Mouse (Mus musculus) myocyte (in vitro differentiated cells): ENCODE results near the gene Cxcr2. TPM values are rescaled to one million over a fixed set of nuclear protein-coding genes. Genes with fewer than 3 reads are reported as not detected.
"Not testable (repeated sequence)": the region's sequence is repeated elsewhere in the genome, so short reads cannot be mapped to it uniquely, and the experiment has no call there.

Source experiments
- H3K27me3 ChIP-seq: one replicate; pipeline ENCODE4 v1.6.1; 2011; ENCODE audit not compliant: control insufficient read depth, insufficient read depth, insufficient read length
- H3K36me3 ChIP-seq: one replicate; pipeline ENCODE4 v1.6.1; 2011; ENCODE audit not compliant: control insufficient read depth, insufficient read depth
- H3K4me2 ChIP-seq: one replicate; pipeline ENCODE4 v1.6.1; 2011; ENCODE audit warnings: low read depth, control low read depth
- H3K4me3 ChIP-seq: one replicate; pipeline ENCODE4 v1.5.1; 2011; ENCODE audit warnings: mild to moderate bottlenecking, control low read depth, moderate library complexity
- H3K79me2 ChIP-seq: one replicate; pipeline ENCODE4 v1.6.1; 2011; ENCODE audit not compliant: control insufficient read depth, insufficient read depth
- H3ac ChIP-seq: one replicate; pipeline ENCODE4 v1.6.1; 2011; ENCODE audit not compliant: control insufficient read depth, insufficient read length
- CEBPB ChIP-seq: IDR thresholded peaks from 2 replicates; pipeline ENCODE4 v1.6.1; 2011; ENCODE audit warnings: mild to moderate bottlenecking, moderate library complexity; ENCODE audit not compliant: poor library complexity, insufficient read depth, severe bottlenecking
- E2F4 ChIP-seq: IDR thresholded peaks from one replicate; pipeline ENCODE4 v1.6.1; 2011; ENCODE audit warnings: mild to moderate bottlenecking, control low read depth, moderate library complexity; ENCODE audit not compliant: insufficient read depth
- MAX ChIP-seq: IDR thresholded peaks from one replicate; pipeline ENCODE4 v1.6.1; 2011; ENCODE audit warnings: low read depth, mild to moderate bottlenecking, control low read depth
- MYOD1 ChIP-seq, 3 experiments: IDR thresholded peaks; one replicate each; pipeline ENCODE4 v1.6.1; 2011; ENCODE audit warnings: control low read depth in 2 of 3, low read depth in 2 of 3, mild to moderate bottlenecking in 2 of 3, moderate library complexity in 1 of 3; ENCODE audit not compliant: insufficient read length in 2 of 3, control insufficient read depth in 1 of 3
- MYOG ChIP-seq, 3 experiments: IDR thresholded peaks; one replicate each; pipeline ENCODE4 v1.6.1; 2011; ENCODE audit warnings: control low read depth in 2 of 3, low read depth in 2 of 3, mild to moderate bottlenecking in 2 of 3; ENCODE audit not compliant: insufficient read length in 2 of 3, control insufficient read depth in 1 of 3, insufficient read depth in 1 of 3
- POLR2A ChIP-seq: IDR thresholded peaks from one replicate; pipeline ENCODE4 v1.6.1; 2011; ENCODE audit warnings: low read depth, mild to moderate bottlenecking, control low read depth, moderate library complexity; ENCODE audit not compliant: insufficient read length
- POLR2AphosphoS2 ChIP-seq: IDR thresholded peaks from one replicate; pipeline ENCODE4 v1.6.1; 2011; ENCODE audit warnings: low read depth, control low read depth; ENCODE audit not compliant: insufficient read length
- REST ChIP-seq: IDR thresholded peaks from one replicate; pipeline ENCODE4 v1.6.1; 2011; ENCODE audit warnings: mild to moderate bottlenecking, control low read depth, moderate library complexity; ENCODE audit not compliant: insufficient read depth, insufficient read length
- SRF ChIP-seq: IDR thresholded peaks from one replicate; pipeline ENCODE4 v1.6.1; 2011; ENCODE audit warnings: low read depth; ENCODE audit not compliant: control insufficient read depth, insufficient read length
- TCF12 ChIP-seq: IDR thresholded peaks from one replicate; pipeline ENCODE4 v1.6.1; 2011; ENCODE audit warnings: mild to moderate bottlenecking, control low read depth; ENCODE audit not compliant: poor library complexity, insufficient read depth, severe bottlenecking
- TCF3 ChIP-seq: IDR thresholded peaks from one replicate; pipeline ENCODE4 v1.6.1; 2011; ENCODE audit warnings: low read depth, control low read depth; ENCODE audit not compliant: insufficient read length
- USF1 ChIP-seq: IDR thresholded peaks from one replicate; pipeline ENCODE4 v1.6.1; 2011; ENCODE audit warnings: low read depth, mild to moderate bottlenecking, control low read depth, moderate library complexity
- polyA plus RNA-seq: library from polyadenylated mRNA; unstranded; fragments of >200 nt; fragmentation: generic; extraction: Trizol; gene quantifications from one replicate; pipeline ENCODE4 v1.2.1, GENCODE M21; 2012; ENCODE audit warnings: missing spikeins

Gene Cxcr2
- polyA plus RNA-seq, 1 experiment: not detected

DNA sequence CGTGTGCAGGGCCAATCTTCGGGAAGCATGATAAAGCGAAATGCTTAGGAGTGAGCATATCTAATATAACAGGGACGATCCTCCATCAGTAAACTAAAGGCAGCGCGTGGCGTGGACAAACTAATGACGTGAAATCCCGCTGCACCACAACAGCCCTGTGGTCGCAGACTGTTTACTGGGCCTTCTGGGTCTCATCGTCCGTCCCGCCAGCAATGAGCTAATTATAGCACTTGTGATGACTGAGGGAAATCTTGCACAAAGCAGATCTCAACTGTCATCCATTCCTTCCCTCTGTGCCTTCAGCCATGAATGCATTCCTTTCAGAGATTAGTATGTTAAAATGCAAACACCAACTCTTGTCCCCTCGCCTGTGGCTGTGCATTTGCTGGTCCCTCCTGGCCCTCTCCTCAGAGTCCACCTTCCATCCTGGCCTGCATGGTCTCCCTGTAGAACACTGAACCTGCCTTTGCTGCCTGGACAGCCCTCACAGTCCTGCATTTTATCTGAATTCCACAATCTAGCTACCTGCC lies 2.7 kb downstream of the Cxcr2 start:
- no peaks in the 10 kb centered on the region for H3K36me3 ChIP-seq
- H3K79me2 ChIP-seq: no peaks in the 10 kb centered on the region
- H3K4me2 ChIP-seq: no peak overlapping the region
- H3K4me3 ChIP-seq: no peak overlapping the region
- no peak overlapping the region for H3ac ChIP-seq
- H3K27me3 ChIP-seq: peaks cover 8% of the 10 kb centered on the region
- TF ChIP-seq USF1 (no peak), REST (no peak), POLR2AphosphoS2 (no peak), MYOG (IDR thresholded peaks at IDR 0.05; ENCODE audit: control insufficient read depth in 1 of 3, insufficient read depth in 1 of 3, insufficient read length in 2 of 3, low read depth in 2 of 3) (no peak), POLR2A (no peak), TCF3 (no peak), TCF12 (no peak), E2F4 (no peak)

DNA sequence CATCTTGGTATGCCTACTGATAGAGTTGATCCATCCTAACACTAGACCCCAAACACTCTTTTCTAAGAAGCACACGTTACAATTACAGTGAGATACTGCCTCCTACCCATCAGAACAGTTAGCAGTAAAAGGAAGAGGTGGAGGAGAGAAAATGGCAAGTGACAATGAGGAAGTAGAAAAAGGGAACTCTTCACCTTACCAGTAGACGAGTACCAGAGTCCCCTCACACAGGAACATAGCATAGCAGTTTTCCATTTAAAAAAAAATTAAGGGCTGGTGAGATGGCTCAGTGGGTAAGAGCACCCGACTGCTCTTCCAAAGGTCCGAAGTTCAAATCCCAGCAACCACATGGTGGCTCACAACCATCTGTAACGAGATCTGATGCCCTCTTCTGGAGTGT lies 5.8 kb downstream of the Cxcr2 start:
- H3K79me2 ChIP-seq, H3K36me3 ChIP-seq, H3K4me2 ChIP-seq, H3ac ChIP-seq, H3K4me3 ChIP-seq: not testable (repeated sequence)
- peaks cover 12% of the 10 kb centered on the region for H3K27me3 ChIP-seq

DNA sequence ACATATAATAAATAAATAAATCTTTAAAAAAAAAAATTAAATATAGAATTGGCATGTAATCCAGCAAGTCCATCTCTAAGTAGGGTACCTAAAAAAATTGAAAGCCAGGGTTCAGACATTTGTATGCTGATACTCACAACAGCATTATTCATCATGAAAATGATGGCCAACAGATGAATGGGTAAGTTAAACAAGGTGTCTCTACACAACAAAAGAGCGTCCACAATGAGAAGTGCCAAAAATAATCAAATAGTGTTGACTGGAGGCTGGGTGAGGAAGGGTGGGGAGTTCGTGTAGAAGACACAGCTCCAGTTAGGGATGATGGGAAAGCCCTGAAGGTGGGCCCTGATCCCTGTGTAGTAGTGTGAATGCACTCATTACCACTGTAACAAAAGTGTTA lies 6.2 kb downstream of the Cxcr2 start:
- no peaks in the 10 kb centered on the region for H3K36me3 ChIP-seq
- no peak overlapping the region for H3K4me2 ChIP-seq
- no peak overlapping the region for H3ac ChIP-seq
- H3K4me3 ChIP-seq: no peak overlapping the region
- H3K79me2 ChIP-seq: no peaks in the 10 kb centered on the region
- no peak for TF ChIP-seq SRF
- no peak for TF ChIP-seq POLR2A
- no peak for TF ChIP-seq REST
- TF ChIP-seq MAX: no peak
- TF ChIP-seq MYOG (IDR thresholded peaks at IDR 0.05; ENCODE audit: control insufficient read depth in 1 of 3, insufficient read depth in 1 of 3, insufficient read length in 2 of 3, low read depth in 2 of 3): no peak
- TF ChIP-seq MYOD1 (IDR thresholded peaks at IDR 0.05; ENCODE audit: control insufficient read depth in 1 of 3, insufficient read length in 2 of 3, low read depth in 2 of 3): no peak
- TF ChIP-seq CEBPB: no peak
- no peak for TF ChIP-seq USF1
- no peak for TF ChIP-seq TCF3
- no peak for TF ChIP-seq TCF12
- TF ChIP-seq POLR2AphosphoS2: no peak
- H3K27me3 ChIP-seq: peaks cover 12% of the 10 kb centered on the region

DNA sequence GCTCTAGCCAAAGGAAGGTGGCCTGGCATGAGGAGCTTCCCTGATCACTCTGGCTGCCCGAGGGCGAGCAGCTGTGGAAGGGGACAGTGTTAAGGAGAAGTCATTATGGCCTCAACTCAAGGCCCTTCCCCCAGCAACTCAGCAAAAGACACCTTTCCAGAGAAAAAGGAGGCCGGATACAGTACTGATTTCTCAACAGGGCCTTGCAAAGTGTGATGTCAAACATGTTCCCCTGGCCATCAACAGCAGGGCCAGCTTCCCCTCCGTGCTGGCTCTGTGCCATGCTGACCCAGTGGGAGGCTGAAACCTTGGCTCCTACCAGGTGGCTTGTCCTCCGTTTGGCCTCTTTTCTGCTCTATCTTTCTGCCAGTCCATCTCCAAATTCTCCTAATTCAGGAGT lies 13.3 kb downstream of the Cxcr2 start:
- Histone ChIP-seq H3K4me2 (no peak overlapping the region), H3K79me2 (no peaks in the 10 kb centered on the region), H3K4me3 (no peak overlapping the region), H3ac (no peak overlapping the region), H3K27me3 (peaks cover 28% of the 10 kb centered on the region), H3K36me3 (no peaks in the 10 kb centered on the region)
- TF ChIP-seq SRF (no peak), MYOG (IDR thresholded peaks at IDR 0.05; ENCODE audit: control insufficient read depth in 1 of 3, insufficient read depth in 1 of 3, insufficient read length in 2 of 3, low read depth in 2 of 3) (no peak), TCF12 (no peak), MAX (no peak), TCF3 (no peak), CEBPB (no peak), POLR2AphosphoS2 (no peak), MYOD1 (IDR thresholded peaks at IDR 0.05; ENCODE audit: control insufficient read depth in 1 of 3, insufficient read length in 2 of 3, low read depth in 2 of 3) (no peak), REST (no peak), USF1 (no peak), E2F4 (no peak), POLR2A (no peak)

DNA sequence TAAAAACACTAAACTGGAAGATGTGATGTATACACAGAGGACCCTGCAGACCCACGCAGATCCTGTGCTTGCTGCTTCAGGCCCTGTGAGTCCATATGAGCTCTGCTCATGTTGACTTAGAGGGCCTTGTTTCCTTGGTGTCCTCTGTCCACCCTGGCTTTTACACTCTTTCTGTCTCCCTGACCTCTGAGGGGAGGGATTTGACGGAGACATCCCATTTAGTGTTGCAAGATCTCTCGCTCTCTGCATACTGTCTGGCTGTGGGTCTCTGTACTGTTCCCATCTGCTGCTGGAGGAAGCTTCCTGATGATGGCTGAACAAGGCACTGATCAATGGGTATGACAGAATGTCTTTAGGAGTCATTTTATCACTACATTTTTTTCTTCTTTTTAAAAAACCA lies 15.9 kb downstream of the Cxcr2 start:
- Histone ChIP-seq H3K36me3 (no peaks in the 10 kb centered on the region), H3K79me2 (no peaks in the 10 kb centered on the region), H3K4me2 (no peak overlapping the region), H3ac (no peak overlapping the region), H3K4me3 (no peak overlapping the region), H3K27me3 (peaks cover 20% of the 10 kb centered on the region)
- TF ChIP-seq REST (no peak), CEBPB (no peak), MYOG (IDR thresholded peaks at IDR 0.05; ENCODE audit: control insufficient read depth in 1 of 3, insufficient read depth in 1 of 3, insufficient read length in 2 of 3, low read depth in 2 of 3) (no peak), POLR2AphosphoS2 (no peak), E2F4 (no peak), MAX (no peak)
